Mouse (Mus musculus) skeletal muscle tissue, adult 2 months (tissue): ENCODE data around the gene Unc13a.
"Not testable (repeated sequence)": the region's sequence is repeated elsewhere in the genome, so short reads cannot be mapped to it uniquely, and the experiment has no call there.

Experiments used
- DNase-seq: peaks from one replicate; pipeline ENCODE4 v3.0.0-alpha.2; 2012; ENCODE audit warnings: low read depth, low spot score

Gene Unc13a

DNA sequence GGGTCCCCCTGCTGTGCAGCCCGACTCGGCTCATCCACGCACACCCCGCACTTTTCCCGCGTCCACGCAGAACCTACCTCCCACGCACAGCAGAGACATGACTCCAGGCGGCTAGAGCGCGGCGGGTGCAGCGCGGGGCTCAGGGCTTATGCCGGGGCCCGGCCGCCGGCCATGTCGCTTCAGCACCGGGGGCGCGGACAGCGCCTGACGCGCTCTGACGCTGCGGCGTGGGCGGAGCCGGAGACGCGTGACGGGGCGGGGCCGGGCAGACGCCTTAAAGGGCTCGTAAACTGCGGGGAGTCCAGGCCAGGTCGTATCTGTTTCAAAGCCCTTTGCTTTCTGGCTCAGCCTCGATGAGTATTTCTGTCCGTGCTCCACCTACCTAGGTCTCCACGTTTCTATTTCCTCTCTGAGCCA is at the start of gene Unc13a:
Unc13a (minus strand) TSS at position 209 of the 417 bp plus-strand sequence.
- DNase-seq = peak; percentile 83

DNA sequence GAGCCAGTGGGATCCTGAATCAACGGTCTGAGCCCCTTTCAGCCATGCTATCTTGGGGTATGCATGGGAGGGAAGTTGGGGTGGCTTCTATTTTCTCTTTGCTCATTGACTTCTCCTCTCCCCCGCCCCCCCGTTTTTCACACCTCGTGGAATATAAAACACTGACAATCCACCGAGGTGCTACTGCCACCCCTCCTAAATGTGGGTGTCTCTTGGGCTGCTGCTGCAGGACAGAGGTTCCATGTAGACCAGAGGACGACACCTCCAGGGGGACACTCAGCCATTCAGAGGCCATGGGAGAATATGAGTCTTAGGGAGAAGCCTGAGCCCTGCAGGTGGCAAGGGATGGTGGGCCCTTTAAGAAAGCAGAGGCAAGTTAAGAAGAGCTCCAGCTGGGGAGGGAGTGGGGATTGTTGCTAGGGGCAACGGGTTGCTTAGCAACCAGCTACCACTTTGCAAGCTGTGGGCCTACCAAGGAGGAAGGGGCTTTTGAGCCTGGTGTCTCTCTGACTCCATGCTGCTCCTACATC is 48.4 kb upstream of the Unc13a start:
- DNase-seq = no peak

DNA sequence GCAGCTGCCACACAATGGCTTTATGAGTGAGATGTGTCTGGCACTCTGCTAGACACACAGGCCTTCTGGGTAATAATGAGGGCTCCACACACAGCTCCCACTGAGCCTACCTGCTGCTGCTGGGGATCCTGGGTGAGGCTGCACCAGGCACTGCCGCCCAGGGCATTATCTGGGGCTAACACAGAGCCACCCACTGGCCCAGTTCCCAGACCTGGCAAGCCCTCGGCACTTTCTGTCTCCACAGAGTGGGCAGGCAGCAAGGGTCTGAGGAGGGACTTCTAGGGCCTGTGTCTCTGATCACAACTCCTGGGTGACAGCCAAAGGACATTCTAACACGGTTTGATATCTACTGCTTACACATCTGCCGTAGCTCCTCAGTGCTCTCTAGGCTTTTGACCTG is 47.7 kb upstream of the Unc13a start:
- no peak for DNase-seq

DNA sequence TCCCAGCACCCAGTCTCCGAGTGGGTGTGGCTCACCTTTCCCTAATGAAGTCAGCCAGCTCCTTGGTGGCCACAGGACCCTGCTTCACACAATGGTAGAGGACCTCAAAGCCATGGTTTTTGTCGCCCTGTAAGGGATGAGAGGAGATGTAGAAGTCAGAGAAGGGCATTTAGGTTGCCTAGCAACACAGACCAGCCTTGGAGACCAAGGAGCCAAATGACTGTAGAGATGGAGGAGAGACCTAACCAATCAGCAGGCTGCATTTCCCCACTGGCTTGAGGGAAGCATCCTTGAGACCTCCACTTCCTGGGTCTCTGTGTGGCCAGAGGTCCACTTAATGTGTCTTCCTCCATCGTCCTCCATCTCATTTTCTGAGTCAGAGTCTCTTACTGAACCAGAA is 46.7 kb upstream of the Unc13a start:
- no peak for DNase-seq

DNA sequence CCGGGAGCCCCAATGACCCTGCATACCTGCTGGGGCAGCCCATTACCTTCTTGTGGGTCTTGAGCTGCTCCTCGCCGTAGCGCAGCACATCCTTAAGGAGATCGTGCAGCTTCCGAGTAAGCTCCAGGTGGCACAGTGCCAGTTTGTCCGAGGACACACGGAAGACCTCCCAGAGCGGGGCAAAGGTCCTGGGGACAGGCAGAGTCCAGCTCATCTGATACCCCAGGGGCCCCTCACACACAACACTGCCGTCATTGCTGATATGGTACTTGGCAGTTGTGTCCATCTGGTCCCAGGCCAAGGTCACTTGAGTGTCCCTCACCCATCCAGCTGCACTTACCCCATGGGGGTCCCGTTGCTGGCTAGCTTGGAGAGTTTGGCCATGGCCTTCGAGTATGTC is 45.5 kb upstream of the Unc13a start:
- no peak for DNase-seq

DNA sequence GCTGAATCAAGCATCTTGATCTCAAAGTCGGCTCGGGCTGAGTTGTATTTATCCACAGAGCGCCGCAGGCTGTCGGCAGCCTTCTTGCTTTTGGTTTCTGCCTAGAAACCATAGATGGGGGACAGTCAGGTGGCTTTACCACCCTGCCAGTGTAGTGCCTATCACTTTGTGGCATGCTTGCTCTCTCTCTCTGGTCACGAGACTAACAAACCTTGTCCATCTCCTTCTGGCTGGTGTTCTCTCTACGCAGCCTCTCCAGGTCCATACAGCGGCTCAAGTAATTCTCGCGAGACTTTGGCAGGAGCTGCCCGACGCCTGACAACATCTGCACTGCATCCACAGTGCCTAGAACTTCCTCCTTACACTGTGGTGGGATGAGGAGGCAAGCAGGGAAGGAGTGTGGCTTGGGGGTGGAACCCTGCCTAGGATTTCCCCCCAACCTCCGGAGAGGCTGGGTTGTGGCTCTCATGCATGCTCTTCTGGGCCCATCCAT is 45.0 kb upstream of the Unc13a start:
- DNase-seq = no peak

DNA sequence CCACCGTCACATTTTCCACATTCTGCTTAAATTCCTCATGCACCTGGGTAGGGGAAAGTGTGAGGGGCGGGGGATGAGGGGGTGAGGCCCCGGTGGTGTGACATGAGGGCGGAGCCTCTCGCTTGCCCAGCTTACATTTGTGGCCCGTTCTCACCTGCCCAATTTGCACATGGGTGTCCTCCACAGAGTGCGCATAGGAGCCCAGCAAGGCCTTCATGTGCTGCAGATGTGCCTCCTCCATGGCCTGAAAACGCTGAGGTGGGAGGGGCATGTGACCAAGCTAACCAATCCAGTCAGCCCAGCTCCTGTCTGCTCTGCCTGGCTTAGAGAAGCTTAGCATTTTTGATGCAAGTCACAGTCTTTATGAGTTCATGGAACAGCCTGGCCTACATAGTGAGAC is 44.0 kb upstream of the Unc13a start:
- DNase-seq = no peak

DNA sequence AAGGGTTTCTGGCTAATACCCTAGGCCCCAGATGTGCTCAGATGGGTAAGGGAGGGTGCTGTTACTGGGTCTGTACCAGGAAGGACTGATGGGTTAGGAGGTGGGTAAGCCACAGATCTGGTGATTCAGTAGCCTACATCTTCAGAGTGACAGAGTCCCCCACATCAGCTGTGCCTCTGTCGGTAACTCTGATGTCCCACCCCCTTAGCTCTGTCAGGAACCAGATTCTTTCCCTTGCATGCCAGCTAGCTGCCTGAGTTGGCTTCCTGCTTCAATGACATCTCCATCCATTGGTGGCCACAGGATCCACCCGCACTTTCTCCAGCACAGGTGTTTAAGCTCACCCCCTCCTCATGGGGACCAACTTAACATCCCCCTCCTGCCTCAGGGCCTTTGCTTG is 40.0 kb upstream of the Unc13a start:
- no peak for DNase-seq

DNA sequence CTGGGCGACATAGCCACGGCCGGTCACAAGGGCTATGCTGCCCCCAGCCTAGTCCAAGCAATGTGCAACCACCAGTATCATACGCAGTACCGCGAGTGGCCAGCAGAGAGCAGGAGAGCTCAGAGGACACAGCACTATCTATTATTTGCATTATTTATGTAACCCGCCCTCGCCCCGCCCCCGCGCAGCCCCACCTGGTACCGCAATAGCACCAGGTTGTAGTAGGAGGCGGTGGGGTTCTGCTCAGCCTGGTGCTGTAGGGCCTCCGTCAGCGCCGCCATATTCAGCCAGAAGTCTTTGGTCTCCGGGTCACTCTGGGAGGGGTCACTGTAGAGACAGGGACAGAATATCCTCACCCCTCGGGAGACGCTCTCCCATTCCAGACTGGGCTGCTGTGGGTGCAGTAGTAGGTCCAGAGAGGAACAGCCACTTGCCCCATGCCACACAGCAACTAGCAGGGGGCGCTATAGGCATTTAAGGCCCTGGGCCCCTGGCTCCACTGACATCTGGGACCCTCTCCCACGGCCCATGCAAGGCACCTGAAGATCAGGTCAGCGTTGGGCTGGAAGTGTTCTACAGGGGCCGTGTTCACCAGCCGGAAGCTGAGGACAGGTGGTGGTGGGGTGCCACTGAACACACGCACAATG is 38.4 kb upstream of the Unc13a start:
- DNase-seq = no peak

DNA sequence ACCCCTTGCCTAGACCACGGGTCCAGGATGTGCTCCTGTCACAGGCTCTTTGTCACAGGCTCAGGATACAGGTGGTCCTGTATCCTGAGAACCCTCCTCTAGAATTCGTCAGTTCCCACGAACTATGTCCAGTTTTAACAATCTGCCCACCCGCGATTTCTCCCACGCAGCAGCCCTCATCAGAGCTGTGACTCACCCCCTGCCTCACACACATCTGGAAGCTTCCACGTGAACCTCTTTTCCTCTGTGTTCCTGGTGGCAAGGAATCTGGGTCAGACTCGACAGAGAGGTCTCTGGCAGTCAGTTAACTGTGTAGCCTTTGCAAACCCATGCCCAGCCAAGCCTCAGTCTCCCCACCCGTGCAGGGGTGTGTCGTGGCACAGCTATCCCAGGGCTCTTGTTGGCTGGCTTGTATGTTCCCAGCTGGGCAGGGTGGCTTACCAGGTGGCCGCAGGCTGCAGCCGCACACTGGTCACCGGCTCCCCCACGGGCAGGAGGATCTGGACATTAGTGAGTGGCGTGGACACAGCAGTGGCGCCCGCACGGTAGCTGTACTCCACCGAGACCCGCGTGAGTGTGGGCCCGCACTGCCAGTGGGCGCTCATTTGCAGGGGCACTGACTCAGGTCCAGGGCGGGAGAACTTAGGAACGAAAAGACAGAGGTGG is 37.7 kb upstream of the Unc13a start:
- DNase-seq = no peak

DNA sequence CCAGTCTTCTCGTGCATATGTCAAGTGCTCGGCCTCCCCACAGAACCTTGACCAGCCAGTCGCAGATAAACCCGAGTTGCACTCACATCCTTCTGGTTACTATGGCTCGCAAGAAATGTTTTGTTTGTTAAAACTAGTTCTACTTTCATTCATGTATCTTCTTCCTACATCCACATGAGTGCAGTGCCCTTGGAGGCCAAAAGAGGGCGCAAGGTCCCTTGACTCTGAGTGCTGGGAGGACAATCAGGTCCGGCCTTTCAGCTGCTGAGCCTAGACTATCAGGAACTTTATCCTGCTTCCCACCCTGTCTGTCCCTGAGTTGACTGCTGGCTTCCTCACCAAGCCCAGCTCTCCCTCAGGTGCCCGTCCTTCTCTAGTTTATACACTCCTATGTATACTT is 36.3 kb upstream of the Unc13a start:
- no peak for DNase-seq

DNA sequence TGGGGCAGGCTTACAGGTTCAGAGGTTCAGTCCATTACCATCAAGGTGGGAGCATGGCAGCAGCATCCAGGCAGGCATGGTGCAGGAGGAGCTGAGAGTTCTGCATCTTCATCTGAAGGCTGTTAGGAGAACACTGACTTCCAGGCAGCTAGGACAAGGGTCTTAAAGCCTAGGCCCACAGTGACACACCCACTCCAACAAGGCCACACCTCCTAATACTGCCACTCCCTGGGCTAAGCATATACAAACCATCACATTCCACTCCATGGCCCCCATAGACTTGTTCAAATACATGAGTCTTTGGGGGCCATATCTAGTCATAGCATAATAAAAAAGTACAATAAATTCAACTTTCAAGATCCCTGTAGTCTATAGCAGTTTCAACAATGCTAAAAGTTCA is 31.8 kb upstream of the Unc13a start:
- DNase-seq = not testable (repeated sequence)

DNA sequence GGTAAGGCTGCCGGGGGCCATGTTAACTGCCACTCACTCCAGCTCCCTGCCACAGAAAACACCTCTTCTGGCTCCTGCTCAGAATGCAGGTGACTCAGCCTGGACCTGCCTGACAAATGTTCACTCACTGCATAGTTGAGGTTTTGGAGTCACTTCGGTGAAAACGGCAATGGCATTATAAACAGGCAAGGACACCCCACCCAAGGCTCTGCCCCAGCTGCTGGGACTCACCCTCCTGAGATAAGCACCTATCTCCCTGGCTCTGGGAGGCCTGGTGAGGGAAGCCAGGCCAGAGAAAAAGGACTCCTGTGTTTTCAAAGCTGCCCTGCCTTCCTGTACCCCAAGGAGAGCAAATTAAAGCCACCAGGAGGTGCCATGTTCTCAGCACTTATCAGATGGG is 31.4 kb upstream of the Unc13a start:
- no peak for DNase-seq

DNA sequence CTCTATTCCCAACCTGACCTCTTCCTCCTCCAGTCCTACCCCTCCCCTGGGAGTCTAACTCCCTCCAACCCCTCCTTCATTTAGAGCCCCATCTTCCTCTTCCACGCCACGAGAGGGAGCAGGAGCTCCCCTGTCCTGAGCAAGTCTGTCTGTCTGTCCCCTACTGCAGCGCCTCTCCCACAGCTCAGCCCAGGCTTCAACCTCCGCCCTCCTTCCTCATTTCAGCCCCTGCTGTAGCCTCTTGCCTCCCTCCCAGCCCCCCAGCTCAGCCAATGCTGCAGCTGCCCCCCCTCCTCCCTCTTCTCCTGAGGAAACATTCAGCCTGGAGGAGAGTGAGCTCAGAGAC is 30.5 kb upstream of the Unc13a start:
- no peak for DNase-seq

DNA sequence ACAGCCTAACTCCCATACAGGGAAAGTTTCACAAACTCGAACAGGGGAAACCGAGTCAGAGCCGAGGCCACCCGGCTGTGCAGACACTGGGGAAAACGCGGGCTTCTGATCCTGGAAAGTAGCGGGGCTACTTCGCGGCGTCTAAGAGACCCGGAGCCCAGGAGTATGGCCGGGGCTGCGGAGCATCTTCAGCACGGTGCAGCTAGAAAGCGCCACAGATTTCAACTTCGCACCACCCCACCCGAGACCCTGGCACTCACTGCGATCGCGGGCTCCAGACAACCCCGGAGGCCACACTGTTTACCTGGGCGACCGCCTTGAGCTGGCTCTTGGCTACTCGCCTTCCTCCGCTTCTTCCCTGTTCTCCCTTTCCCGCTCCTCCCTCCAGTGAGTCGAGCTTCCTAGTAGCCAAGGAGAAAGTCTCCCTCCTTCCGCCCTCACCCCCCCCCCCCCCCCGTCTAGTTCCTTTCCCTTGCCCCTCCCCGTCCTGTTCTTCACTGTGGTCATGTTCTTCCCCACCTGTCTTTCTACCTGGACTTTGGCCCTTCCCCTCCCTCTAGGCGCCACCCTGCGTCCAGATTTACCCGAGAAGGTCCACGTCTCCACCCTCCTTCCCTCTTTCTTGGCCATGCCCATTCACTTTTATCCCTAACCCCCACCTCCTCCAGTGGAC is 30.0 kb upstream of the Unc13a start, which contains the start of gene B3gnt3:
B3gnt3 (minus strand) TSS at position 376 of the 673 bp plus-strand sequence.
- DNase-seq = no peak

DNA sequence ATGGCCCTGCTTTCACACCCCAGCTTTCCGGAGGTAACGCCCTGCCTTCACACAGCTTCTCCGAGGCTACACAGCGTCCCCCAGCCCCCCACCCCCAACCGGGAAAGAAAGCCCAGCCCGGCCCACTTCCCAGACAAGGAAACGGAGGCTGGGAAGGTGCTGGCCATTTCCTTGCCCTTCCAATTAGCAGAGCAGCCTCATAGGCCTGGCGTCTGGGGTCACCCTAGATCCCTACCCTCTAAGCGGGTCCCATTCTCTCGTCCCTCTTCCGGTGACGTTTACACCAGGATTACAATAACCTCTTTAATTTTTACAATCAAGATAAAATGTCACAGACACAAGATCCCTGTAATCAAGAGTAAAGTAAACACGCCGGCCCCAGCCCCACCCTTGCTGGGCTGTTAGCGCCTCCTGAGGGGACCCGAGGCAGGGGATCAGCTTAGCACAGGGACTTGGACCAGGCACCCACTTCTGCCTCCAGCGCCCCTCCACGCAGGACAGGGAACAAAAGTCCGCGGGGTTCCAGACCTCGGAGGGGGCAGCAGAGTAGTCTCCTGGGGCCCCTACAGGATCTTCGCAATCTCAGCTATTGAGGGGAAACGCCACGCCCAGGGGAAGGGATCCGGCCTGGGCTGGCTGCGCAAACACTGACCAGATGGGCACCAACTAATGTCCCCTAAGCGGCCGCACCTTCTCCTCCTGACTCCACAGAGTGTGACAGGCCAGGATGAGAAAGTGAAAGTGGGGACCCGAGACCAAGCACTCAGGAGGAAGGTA is 29.1 kb upstream of the Unc13a start:
- DNase-seq = no peak

DNA sequence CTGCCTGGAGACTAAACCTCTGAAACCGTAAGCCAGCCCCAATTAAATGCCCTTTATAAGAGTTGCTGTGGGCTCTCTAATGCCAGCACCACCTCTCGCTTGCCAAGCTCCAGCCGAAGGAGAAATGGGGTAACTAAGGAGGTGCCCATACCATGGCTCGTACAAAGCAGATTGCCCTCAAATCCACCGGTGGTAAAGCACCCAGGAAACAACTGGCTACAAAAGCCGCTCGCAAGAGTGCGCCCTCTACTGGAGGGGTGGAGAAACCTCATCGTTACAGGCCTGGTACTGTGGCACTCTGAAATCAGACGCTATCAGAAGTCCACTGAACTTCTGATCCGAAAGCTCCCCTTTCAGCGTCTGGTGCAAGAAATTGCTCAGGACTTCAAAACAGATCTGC is 23.9 kb upstream of the Unc13a start:
- not testable (repeated sequence) for DNase-seq

DNA sequence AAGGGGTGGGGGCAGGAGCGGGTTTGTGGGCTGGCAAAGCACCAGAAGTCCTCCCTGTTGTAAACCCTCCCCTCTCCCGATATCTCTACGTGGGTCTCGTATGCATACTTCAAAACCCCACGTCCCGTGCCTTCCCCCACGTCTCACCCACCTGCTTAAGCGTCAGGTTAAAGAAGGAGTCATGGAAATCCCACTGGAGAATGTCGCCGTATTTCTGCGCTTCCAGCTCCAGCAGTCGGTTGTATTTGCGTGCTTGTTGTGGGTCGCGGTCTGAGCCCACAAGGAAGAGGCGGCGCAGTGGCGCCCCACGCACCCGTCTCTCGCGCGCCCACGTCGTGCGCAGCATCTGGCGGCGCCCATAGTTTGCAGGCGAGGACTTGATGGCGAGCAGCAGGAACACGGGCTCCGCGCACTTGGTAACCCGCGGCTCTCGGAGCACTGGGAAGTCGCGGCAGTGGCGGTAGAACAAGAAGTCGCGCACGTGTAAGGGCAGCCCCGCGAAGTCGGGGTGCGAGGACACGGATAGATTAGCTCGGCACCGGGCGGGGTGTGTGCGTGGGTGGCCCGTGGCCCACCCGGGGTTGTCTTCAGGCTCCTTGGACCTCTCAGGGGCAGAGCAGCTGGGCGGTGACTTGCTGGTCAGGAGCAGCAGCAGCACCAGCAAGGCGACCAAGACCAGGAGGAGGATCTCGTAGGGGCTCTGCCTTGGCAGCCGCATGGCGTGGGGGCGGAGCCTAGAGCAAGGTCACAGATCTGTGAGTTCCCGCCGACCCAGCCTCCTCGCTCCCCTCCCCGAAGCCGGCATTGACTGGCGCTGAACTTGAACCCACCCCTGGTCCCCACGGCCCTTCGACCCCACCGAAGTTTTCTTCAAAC is 21.8 kb upstream of the Unc13a start:
- DNase-seq = no peak

DNA sequence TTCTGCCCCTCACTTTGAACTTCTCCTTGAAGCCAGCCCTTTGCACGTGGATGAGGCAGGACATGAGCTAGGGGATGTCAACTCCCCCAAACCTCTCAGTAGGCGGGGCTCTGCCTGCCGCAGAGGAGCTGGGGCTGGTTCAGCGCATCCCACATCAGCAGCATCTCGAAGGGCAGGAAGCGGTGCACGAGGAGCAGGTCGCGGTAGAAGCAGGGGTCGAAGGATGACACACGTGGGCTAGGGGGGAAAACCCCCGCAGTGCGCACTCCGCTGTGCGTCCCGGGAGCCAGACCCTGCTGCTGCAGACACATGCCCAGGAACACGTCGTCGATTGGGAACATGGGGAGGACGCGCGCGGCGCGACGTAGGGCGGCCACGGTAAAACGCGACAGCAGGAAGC is 21.0 kb upstream of the Unc13a start:
- DNase-seq = no peak

DNA sequence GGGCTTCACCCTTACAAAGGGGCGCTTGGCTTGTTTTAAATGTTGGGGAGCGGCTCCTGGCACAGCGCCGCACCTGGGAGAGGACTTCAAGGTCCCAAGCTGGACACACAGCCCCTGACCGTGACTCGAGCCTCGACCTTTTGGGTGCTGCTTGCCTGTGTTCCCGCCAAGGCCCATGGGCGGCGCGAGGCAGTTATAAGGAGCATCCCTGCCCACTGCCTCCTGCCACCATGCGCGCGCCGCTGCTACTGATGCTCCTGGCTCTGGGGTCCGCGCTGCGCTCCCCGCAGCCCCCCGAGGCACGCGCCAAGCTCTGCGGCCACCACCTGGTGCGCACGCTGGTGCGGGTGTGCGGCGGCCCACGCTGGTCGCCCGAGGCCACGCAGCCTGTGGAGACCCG is 17.5 kb upstream of the Unc13a start, which contains the start of gene Insl3:
Insl3 (plus strand) TSS at position 187 of the 400 bp plus-strand sequence.
- no peak for DNase-seq

DNA sequence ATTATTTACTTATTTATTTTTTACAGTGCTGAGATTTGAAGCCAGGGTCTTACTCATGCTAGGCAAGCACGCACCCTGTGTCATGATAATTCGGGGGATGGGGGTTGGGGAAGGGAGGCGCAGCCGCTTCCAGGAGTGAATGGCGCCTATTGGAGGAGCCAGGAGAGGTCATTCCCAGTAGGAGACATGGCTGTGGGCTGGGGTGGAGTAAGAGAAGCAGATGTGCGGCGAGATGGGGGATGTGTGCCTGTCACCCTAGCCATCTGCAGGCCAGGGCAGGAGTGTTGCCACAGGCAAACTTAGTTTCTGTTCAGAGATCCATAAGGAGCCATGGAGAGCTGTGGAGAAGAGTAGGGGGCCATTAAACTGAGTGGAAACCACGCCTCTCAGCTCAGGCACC is 16.1 kb upstream of the Unc13a start:
- DNase-seq = no peak
